Mouse (Mus musculus): ENCODE measurements around the gene Cpa4. TPM values are rescaled to one million over a fixed set of nuclear protein-coding genes. Genes with fewer than 3 reads are reported as not detected.

Cpa4 gene
- polyA plus RNA-seq, 1 experiment from 2014 or later, result 0.07 TPM

GRCm38 (mm10) chr6:30572456-30573311, 4.5 kb downstream of the Cpa4 start:
- Histone ChIP-seq H3K36me3 (ENCODE audit: insufficient read depth, low read length) (no peaks in the 10 kb centered on the region), H3K9me3 (ENCODE audit: low read length) (no peaks in the 10 kb centered on the region), H3K4me2 (replicated peaks; ENCODE audit: low read depth, low read length) (no peak overlapping the region), H3K27me3 (replicated peaks; ENCODE audit: insufficient read depth, low read length) (no peaks in the 10 kb centered on the region), H3K4me3 (ENCODE audit: low read depth, low read length) (no peak overlapping the region), H3K27ac (ENCODE audit: low read length) (no peak overlapping the region), H3K4me1 (ENCODE audit: insufficient read depth, low read depth, low read length) (peaks cover 3% of the 10 kb centered on the region; the same call in 1 of the 2 replicates), H3K9ac (replicated peaks; ENCODE audit: low read depth) (no peak overlapping the region)
- TF ChIP-seq EP300 (IDR thresholded peaks at IDR 0.05) (peak; percentile 72), CTCF (IDR thresholded peaks at IDR 0.05) (no peak)
- WGBS, result 42% methylated on average over 20 of the region's 20 CpGs
- ATAC-seq (peak; percentile 97), DNase-seq (ENCODE audit: low spot score) (peak; percentile 90)

- Histone ChIP-seq H3K4me2 (replicated peaks; ENCODE audit: low read depth, low read length) (no peak overlapping the region), H3K4me3 (ENCODE audit: low read depth, low read length) (no peak overlapping the region), H3K27me3 (replicated peaks; ENCODE audit: insufficient read depth, low read length) (no peaks in the 10 kb centered on the region), H3K9me3 (ENCODE audit: low read length) (no peaks in the 10 kb centered on the region), H3K4me1 (ENCODE audit: insufficient read depth, low read depth, low read length) (peaks cover 3% of the 10 kb centered on the region; the same call in 1 of the 2 replicates), H3K9ac (replicated peaks; ENCODE audit: low read depth) (no peak overlapping the region), H3K27ac (ENCODE audit: low read length) (no peak overlapping the region), H3K36me3 (ENCODE audit: insufficient read depth, low read length) (no peaks in the 10 kb centered on the region)
- ATAC-seq (no peak), DNase-seq (ENCODE audit: low spot score) (no peak)
- 56% methylated on average over 5 of the region's 5 CpGs for WGBS
- no peak for TF ChIP-seq EP300 (IDR thresholded peaks at IDR 0.05)
- TF ChIP-seq CTCF (IDR thresholded peaks at IDR 0.05), result no peak
Measured at GRCm38 (mm10) chr6:30573380-30573779, 5.2 kb downstream of the Cpa4 start.

GRCm38 (mm10) chr6:30574945-30575344, 6.8 kb downstream of the Cpa4 start:
- TF ChIP-seq CTCF (IDR thresholded peaks at IDR 0.05), result no peak
- TF ChIP-seq EP300 (IDR thresholded peaks at IDR 0.05), result no peak
- no peak for ATAC-seq
- 85% methylated on average over 1 of the region's 1 CpGs for WGBS
- no peak for DNase-seq (ENCODE audit: low spot score)
- Histone ChIP-seq H3K9me3 (ENCODE audit: low read length) (no peaks in the 10 kb centered on the region), H3K4me3 (ENCODE audit: low read depth, low read length) (no peak overlapping the region), H3K27me3 (replicated peaks; ENCODE audit: insufficient read depth, low read length) (no peaks in the 10 kb centered on the region), H3K4me2 (replicated peaks; ENCODE audit: low read depth, low read length) (no peak overlapping the region), H3K4me1 (ENCODE audit: insufficient read depth, low read depth, low read length) (peaks cover 3% of the 10 kb centered on the region; the same call in 1 of the 2 replicates), H3K36me3 (ENCODE audit: insufficient read depth, low read length) (no peaks in the 10 kb centered on the region), H3K9ac (replicated peaks; ENCODE audit: low read depth) (no peak overlapping the region), H3K27ac (ENCODE audit: low read length) (no peak overlapping the region)

- 68% methylated on average over 17 of the region's 17 CpGs for WGBS
- no peak for TF ChIP-seq CTCF (IDR thresholded peaks at IDR 0.05)
- TF ChIP-seq EP300 (IDR thresholded peaks at IDR 0.05), result no peak
- ATAC-seq, result no peak
- Histone ChIP-seq H3K27me3 (replicated peaks; ENCODE audit: insufficient read depth, low read length) (no peaks in the 10 kb centered on the region), H3K4me2 (replicated peaks; ENCODE audit: low read depth, low read length) (no peak overlapping the region), H3K27ac (ENCODE audit: low read length) (no peak overlapping the region), H3K4me3 (ENCODE audit: low read depth, low read length) (no peak overlapping the region), H3K36me3 (ENCODE audit: insufficient read depth, low read length) (no peaks in the 10 kb centered on the region), H3K9ac (replicated peaks; ENCODE audit: low read depth) (no peak overlapping the region), H3K9me3 (ENCODE audit: low read length) (no peaks in the 10 kb centered on the region), H3K4me1 (ENCODE audit: insufficient read depth, low read depth, low read length) (peaks cover 3% of the 10 kb centered on the region; the same call in 1 of the 2 replicates)
- no peak for DNase-seq (ENCODE audit: low spot score)
Measured at GRCm38 (mm10) chr6:30576477-30577203, 8.5 kb downstream of the Cpa4 start.

- WGBS, result 63% methylated on average over 17 of the region's 17 CpGs
- no peaks in the 10 kb centered on the region for H3K4me1 ChIP-seq (ENCODE audit: insufficient read depth, low read depth, low read length)
Measured at GRCm38 (mm10) chr6:30579961-30580840, 12.0 kb downstream of the Cpa4 start.

More at GRCm38 (mm10) chr6:30579961-30580840, 12.0 kb downstream of the Cpa4 start:
- no peak overlapping the region for H3K27ac ChIP-seq (ENCODE audit: low read length)
- DNase-seq (ENCODE audit: low spot score) (peak; percentile 49), ATAC-seq (no peak)
- H3K9ac ChIP-seq (replicated peaks; ENCODE audit: low read depth), result no peak overlapping the region
- no peaks in the 10 kb centered on the region for H3K9me3 ChIP-seq (ENCODE audit: low read length)
- H3K4me2 ChIP-seq (replicated peaks; ENCODE audit: low read depth, low read length), result no peak overlapping the region
- TF ChIP-seq CTCF (IDR thresholded peaks at IDR 0.05) (no peak), EP300 (IDR thresholded peaks at IDR 0.05) (no peak)
- no peak overlapping the region for H3K4me3 ChIP-seq (ENCODE audit: low read depth, low read length)
- no peaks in the 10 kb centered on the region for H3K36me3 ChIP-seq (ENCODE audit: insufficient read depth, low read length)
- H3K27me3 ChIP-seq (replicated peaks; ENCODE audit: insufficient read depth, low read length), result no peaks in the 10 kb centered on the region
